Mouse (Mus musculus) ovary, postnatal 36 days (tissue): Measurements from ENCODE around the gene 2610028H24Rik.

Experiments
- DNase-seq: peaks from one replicate; pipeline ENCODE4 v3.0.0; 2022; ENCODE audit warnings: low spot score, mixed read lengths

2610028H24Rik gene

DNA sequence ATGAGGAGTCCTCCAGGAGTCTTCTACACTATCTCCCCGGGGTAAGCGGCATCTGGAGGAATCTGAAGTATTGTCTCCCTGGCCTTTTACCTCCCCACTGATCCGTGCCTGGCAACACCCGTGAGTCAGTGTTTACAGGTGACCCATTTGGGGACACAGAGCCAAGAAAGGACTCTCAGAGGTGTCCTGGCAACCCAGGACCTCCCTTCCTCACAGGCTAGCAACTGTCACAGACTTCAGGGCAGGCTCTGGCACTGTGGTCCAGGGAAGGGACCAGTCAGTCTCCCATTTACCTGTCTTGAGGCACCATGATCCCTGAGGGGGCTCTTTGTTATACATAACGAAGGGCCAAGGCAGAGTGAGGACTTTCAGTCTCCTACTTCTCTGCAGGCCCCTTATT is at the start of gene 2610028H24Rik:
2610028H24Rik (plus strand) TSS at position 231 of the 400 bp plus-strand sequence.
- DNase-seq = no peak

DNA sequence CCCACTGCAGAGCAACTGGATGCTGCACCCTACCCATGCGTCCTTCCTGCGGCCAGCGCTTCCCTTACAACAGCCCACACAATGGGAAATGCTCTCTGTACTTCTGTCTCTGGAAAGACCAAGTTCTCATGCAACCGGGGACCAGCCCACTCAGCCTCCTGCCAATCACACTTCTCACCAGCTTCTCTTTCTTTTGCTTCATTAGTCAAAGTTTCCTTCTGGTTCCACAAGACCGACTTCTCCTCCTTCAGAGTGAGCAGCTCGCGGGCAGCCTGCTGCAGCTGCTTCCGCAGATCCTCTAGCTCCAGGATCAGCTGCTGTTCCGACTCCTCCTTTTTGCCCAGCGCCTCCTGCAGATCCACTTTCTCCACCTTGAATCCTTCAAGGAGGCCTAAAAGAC is 40.4 kb upstream of the 2610028H24Rik start:
- no peak for DNase-seq

DNA sequence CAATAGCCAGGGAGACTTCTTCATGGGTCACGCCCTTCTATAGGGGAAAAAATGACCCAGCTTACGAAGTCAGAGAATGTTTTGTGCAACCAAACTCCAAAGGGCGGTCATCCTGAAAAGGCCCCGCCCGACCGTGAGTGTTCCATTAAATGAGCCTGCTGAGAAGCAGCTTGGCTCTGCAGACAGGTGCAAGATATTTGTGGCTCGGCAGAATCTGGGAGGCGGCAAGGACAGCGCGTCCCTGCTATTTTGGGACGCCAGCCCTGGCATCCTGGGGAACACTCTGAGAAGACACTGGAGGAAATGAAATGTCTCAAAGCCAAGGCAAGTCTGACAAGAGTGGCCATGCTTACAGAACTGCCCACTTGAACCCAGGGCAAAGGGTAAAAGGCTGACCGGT is 32.1 kb upstream of the 2610028H24Rik start:
- DNase-seq = no peak

DNA sequence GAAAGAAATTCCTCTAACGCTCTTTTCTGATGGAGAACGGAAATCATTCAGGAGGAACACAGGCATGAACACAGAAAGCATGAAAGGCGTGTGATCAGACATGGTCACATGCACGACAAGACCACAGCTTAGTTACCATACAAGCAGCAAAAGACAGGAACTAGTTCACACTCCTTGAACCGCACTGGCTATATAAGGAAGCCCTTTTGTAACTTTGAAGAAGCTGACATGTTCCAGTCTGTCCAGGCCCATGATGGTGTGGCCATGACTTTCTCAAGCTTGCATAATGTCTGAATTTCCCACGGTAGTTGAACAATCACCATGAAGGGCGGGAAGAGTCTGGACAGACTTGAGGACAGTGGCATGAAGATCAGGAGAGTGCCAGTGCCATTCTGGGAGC is 23.2 kb upstream of the 2610028H24Rik start:
- DNase-seq = no peak

DNA sequence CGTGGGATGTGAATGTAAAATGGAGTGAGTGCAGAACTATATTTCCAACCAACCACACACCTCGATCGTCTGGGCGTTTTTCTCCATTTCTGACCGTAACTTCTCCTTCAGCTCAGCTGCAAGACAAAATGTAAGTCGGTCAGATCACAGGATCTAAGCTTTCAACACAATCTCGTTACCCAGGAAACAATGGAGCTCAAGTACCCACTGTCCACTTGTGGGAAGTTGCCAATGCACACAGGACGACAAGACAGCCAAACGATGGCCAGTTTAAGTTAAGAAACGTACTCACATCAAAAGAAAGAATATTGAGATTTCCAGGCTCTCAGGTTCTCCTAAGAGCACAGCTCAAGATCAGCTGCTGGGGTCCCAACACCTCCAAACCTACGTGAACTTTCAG is 15.0 kb upstream of the 2610028H24Rik start:
- no peak for DNase-seq

DNA sequence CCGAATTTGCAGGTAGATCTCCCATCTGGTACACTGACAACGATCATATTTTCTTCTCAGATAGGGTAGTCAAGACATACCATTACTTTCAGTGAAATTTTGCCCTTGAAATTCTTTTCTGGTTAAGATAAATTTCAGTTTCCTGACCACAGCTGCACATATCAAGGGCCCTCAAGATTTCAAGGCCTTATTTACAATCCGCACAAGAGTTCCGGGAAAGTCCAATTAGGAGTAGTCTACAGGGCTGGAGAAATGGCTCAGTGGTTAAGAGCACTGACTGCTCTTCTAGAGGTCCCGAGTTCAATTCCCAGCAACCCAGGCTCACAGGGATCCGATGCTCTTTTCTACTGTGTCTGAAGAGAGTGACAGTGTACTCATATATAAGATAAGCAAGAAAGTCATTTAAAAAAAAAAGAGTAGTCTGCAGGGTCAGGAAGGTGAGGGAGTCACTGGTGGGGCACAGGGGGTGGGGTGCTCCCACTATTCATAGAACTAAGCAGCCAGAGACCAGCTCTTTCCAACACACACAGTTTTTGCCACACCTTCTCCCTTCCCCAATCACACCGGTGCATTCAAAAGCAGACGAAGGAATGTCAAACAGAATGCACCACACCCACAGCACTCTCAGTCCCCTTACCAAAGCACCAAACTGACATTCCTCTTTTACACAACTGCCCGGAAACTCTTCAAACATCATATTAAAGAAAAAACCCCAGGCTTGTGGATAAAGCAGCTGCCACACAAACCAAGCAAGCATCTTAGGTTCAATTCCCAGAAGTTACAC is 9.6 kb upstream of the 2610028H24Rik start:
- no peak for DNase-seq

DNA sequence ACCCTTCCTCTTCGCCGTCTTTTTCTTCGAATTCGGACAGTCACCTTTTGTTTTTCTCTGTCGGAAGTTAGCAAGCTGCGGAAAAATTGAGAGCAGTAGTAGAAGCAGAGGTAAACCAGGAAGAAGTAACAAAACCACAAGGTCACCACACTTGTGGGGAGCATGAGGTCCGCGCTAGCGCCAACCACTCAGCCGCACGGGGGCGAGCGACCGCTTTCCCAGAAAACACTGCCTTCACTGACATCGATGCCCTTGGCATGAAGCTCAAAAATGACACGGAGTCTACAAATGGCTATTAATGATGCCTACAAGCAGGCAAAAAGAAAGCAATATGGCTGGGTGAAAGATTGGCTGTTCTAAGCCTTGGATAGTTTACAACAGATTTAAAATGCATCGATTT is 8.6 kb upstream of the 2610028H24Rik start, which contains the start of gene AC141477.1:
AC141477.1 (minus strand) TSS at position 164 of the 400 bp plus-strand sequence.
- DNase-seq = no peak

DNA sequence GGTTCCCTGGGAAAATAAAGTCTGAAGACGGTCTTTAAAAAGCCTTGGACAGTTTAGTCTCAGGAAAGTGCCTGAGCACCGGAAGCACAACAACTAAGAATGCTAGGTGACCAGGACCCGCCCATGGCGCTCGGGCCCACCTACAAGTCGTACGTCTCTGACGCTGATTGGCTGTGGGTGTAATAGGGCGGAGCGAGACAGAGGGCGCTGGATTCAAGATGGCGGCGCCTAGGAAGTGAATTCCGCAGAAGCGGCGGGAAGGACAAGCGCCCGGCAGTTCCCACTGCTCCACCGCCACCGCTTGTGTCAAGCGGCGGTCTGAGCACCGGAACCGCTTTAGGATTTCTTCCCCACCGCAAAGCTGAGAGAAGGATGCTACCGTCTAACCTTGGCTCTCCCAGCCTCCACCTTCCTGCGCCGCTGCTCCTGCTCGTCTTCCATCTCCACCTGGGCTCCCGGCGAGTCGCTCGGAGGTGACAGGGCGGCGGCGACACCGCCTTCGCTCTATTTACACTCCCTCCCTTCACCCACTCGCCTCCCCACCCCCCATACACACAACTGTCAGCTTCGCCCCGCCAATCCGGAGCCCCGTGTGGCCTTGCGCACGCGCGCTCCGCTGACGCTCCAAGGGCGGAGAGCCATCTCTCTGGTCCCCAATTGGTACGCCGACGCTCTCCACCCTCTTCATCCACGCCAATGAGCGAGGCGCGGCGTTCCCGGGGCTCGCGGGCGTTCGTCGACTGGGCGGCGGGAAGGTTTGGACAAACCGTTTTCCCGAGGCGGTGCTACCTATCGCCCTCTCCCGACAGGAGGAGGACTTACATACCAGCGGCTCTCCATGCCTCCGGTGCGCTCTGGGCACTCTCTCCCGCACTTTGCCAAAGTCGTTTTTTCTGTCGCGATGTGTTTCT is 6.4 kb upstream of the 2610028H24Rik start, which contains the start of gene Pcnt:
Pcnt (minus strand) TSS at position 609 of the 911 bp plus-strand sequence.
- peak; percentile 97 for DNase-seq

DNA sequence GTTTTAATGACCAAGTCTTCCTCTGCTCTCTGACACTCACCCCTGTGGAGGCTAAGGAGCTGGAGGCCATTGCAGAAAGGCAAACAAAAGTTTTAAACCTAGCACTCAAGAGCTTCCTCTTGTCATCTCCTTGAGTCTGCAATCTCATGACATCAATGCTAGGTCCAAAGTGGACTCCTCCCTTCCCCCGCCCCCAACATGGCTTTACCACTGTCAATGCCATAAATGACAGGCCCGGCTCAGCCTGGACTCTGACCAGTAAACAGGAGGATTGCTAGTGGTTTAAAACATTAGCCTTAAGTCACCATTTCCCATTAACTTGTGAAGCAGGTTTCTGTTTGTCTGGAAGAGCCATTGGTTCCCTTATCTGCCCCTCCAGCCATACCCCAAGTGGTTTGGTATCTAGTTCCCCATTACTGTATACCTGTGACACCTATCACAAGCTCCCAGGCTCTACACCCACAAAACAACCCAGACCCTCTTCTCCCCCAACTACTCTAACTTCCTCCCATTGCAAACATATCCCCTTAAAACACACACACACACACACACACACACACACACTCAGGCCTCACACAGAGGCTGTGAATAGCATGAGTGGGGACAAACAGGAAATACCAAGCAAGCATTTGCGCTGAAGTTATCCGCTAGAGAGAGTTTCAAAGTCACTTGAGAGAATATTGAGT is 2.7 kb upstream of the 2610028H24Rik start:
- no peak for DNase-seq

DNA sequence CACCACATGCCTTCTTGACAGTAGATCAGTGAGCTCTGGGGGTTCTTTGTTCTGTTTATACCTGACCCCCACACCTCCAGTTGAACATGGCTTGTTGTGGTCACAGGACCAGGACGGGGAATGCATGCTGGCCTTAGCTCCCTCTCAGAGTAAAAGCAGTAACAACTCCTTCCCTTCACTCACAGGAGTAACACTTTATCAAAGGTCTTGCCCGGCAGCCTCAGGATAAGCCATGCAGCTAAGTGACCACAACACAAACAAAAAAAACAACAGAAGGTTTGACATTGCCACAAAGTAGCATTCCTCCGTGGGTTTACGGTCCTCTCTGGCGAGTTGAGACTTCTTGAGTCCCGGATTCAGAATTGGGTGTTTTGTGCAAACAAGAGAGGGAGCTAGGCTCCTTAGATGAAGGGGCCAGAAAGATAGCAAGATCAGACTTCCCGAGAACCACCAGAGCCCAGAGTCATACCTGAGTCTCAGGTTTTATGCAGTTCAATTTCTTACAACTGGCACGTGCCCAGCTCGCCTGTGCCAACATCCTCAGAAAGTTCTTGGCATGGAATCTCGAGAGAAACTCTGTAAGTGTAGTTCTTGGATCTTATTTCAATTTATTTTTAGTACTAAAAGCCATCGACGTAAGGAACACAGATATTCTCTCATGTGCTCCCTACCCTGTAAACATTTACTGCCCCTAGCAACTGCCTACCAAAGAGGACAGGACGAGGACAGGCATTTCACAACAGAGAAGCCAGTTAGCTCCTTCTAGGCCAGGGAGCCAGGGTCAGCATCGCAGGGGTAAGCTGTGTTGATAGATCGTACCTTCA is 1.3 kb upstream of the 2610028H24Rik start:
- DNase-seq = no peak

DNA sequence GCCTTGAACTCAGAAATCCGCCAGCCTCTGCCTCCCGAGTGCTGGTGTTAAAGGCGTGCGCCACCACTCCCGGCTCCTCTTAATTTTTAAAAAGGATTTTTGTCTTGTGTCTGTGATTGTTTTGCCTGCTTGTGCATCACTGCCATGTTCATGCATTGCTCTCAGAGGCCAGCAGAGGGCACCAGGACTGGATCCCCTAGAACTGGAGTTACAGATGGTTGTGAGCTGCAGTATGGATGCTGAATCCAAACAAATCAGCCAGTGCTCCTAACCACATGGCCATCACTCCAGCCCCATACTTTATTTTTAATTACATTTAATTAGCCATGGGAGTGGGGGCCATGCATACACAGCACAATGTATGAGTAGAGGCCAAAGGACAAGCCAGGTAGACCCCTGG is 6.4 kb downstream of the 2610028H24Rik start:
- DNase-seq = peak; percentile 28

DNA sequence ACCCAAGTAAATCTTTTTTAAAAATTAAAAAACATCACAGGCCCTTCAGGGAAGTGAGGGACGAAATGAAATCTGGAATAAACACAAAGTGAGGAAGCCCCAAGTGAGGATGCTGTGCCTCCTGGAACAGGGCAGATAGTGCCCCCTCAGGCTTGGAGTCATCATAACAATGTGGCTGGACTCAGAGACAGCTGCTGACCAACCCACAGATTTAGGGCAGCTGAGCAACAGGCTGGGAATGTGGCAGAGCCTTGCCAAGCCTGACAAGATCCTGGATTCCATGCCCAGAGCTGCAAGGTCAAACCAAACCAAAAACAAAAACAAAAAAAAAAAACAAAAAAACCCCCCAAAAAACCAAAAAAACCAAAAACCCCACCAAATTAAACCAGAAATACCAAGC is 12.4 kb downstream of the 2610028H24Rik start:
- no peak for DNase-seq

DNA sequence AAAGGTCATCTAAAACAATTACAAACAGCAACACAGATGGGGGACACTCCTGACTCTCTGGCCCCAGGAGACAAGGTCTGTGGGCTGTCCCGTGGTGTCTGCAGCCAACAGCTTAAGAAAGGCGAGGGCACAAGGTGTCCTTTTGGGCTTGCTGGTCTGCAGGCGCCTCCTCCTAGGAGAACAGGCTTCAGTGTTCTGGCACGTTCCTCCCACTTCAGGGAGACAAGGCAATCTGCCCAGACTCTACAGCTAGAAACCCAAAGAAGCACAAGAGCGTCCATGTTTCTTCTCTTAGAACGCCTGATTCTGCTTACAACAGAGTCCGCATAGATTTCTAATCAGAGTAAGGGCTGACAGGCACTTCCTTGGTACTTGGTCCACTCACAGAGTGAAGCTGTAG is 13.4 kb downstream of the 2610028H24Rik start:
- no peak for DNase-seq

DNA sequence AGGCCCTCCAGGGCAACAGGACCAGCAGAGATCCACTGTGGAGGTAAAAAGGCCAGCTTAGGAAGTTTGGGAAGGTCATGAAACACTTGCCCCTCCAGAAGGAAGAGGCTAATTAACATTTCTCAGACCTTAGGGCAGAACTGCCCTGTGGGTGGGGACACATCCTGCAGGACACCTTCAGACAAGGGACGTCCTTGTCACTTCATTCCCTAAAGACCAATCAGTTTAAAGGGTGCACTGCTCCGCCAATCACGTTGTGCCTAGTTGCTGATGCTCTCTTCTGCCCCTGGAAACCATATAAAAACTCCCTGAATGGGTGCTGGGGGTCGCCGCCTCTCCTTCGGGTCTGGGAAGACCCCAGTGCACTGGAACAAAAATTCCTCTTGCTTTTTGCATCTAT is 13.8 kb downstream of the 2610028H24Rik start:
- DNase-seq = no peak

DNA sequence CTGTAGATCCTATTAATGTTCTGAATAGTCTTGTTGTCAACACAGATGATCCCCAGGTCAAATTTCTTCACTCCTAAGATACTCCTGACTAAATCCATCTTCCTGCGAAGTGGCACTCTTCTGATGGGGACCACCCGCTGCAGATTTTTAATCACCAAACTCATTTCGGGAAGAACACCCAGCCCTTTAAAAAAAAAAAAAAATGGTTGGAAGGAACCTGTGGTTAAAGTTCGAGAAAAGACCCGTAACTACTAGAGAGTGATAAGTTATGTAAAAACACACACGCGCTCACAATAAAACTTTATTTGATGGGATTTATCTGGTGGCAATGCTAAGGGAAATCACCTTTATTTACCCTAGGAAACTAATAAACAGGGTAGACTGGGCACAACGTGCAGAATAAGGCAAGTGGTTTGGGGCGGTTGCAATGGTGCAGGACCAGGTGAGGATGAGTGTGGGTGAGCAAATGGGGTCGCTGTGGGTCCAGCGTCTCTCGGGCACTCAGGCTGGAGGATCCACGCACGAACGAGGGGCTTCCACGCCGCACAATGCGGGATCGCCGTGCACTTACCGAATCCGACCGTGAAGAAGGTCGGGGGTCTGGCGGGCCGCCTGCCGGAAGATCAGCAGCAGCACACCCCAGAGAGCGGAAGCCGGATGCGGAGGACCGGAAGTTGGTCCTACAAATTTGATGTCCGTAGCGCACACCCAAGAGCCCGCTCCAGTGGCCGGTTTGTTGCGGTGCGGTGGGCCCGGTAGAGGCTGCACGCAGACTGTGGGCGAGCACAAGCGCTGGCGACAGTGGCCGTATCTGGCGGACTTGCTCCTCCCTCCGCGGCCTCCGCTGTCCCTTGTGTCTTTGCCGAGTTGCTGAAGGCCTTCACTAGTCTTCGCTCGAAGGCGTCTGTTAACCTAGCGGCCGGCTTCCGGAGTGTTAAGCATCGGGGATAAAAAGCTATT is 19.6 kb downstream of the 2610028H24Rik start, which contains the start of the genes Mcm3ap and Ybey:
Mcm3ap (plus strand) TSS at position 725 of the 960 bp plus-strand sequence.
Ybey (minus strand) TSS at position 912 of the 960 bp plus-strand sequence.
- DNase-seq = peak; percentile 86

DNA sequence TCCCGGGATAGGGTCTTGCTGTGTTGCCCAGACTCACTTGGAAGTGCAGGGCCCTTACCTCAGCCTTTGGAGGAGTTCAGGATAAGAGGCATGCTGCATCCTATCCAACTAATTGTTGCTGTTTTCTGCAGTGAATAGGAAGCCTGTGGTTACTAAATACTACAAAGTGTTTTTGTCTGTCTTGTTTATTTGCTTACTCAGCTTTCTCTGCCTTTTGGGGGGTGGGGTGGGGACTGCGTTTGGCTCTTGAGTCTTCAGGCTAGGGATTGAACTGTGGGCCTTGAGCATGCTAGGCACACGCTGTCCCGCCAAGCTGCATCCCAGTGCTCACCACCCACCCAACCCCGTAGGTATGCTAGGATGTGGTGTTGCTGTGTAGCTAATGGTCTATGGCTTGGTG is 24.9 kb downstream of the 2610028H24Rik start:
- DNase-seq = no peak

DNA sequence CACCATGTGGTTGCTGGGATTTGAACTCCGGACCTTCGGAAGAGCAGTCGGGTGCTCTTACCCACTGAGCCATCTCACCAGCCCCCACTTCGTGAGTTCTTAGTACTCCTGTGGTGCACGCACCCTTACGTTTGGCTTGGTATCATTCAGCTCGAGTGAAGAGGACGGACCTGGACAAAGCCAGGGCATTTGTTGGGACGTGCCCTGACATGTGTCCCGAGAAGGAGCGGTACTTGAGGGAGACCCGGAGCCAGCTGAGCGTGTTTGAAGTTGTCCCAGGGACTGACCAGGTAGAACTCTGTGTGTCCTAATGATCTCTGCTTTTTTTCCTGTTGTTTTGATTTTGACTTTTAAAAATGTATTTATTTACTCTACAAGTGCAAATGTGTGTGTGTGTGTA is 32.0 kb downstream of the 2610028H24Rik start:
- no peak for DNase-seq

DNA sequence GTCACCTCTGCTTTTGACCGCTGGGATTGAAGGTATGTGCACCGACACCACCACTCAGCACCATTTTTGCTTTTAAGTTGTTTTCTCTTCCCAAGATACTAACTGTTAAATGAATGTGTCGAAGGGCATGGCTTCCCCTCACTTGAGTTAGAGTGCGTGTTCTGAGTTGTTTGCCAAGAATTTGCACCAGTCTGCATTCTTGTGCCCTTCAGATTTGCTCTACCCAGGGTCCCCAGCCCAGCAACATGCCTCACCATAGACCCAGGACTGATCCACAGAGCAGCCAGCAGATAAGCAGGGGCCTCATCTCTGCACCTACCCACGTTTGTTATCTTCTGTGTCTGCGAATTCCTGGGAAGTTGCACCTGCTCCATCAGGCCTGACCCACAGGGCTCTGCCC is 32.6 kb downstream of the 2610028H24Rik start:
- no peak for DNase-seq

DNA sequence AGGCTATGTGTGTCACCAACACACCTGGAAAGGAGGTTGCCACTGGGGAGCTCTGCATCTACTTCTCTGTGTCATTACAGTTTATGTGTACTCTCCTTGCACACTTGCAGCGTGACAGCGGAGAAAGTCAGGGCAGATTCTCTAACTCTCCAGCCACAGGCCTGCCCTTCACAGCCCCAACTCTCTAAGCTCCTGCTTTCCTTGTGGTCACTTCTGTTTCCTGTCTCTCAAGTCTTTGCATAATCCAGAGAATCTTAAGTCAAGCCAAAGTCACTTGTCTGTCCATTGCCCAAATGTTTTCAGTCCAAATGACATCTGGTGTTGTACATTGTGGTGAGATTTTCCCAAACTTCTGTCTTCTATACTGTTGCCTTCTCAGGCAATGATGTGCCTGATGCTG is 37.4 kb downstream of the 2610028H24Rik start:
- no peak for DNase-seq

DNA sequence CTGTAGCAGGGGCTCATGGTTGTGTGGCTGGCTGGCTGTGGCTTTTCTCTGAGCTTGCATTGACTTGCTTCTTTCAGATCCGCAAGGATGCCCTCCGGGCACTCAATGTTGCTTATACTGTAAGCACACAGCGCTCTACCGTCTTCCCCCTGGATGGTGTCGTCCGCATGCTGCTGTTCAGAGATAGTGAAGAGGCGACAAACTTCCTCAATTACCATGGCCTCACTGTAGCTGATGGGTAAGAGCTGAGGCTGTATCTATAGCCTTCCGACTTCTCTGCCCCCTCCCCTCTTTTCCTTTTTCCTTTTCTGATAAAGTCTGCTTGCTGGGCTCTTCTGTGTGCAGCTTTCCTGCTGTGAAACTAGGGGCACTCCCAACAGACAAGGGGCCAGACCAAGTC is 39.4 kb downstream of the 2610028H24Rik start:
- no peak for DNase-seq
